Mouse (Mus musculus) liver, postnatal 0 days (tissue): Measurements from ENCODE around the gene Ptprr. TPM values are rescaled to one million over a fixed set of nuclear protein-coding genes. Genes with fewer than 3 reads are reported as not detected.

Source experiments
- ATAC-seq: fragments of 200-750 bp; cut with Nextera tagmentation; 2 replicates; pipeline ENCODE4 v1.8.0; 2017; ENCODE audit warnings: mild to moderate bottlenecking, moderate library complexity
- DNase-seq: peaks from one replicate; pipeline ENCODE4 v3.0.0-alpha.2; 2016
- H3K27ac ChIP-seq: fragments of 300-500 bp; sonication (generic); 2 replicates; pipeline ENCODE4 v1.5.1; 2014; ENCODE audit warnings: antibody characterized with exemption, moderate library complexity, mild to moderate bottlenecking, low read depth
- H3K27me3 ChIP-seq: fragments of 300-500 bp; sonication (generic); 2 replicates; pipeline ENCODE4 v1.6.1; 2014; ENCODE audit warnings: low read length, control low read depth, mixed read lengths; ENCODE audit not compliant: insufficient read depth
- H3K36me3 ChIP-seq: fragments of 300-500 bp; sonication (generic); replicated peaks from 2 replicates; pipeline ENCODE4 v1.6.1; 2014; ENCODE audit warnings: mild to moderate bottlenecking, control low read depth, low read length, moderate library complexity, mixed read lengths; ENCODE audit not compliant: insufficient read depth
- H3K4me1 ChIP-seq: fragments of 300-500 bp; sonication (generic); 2 replicates; pipeline ENCODE4 v1.6.1; 2014; ENCODE audit warnings: antibody characterized with exemption, mild to moderate bottlenecking, control low read depth; ENCODE audit not compliant: insufficient read depth
- H3K4me2 ChIP-seq: fragments of 300-500 bp; sonication (generic); 2 replicates; pipeline ENCODE4 v1.6.1; 2014; ENCODE audit warnings: low read depth, mild to moderate bottlenecking, low read length, moderate library complexity, mixed read lengths
- H3K4me3 ChIP-seq: fragments of 300-500 bp; sonication (generic); 2 replicates; pipeline ENCODE4 v1.5.1; 2014; ENCODE audit warnings: low read depth, low read length
- H3K9ac ChIP-seq: fragments of 300-500 bp; sonication (generic); replicated peaks from 2 replicates; pipeline ENCODE4 v1.6.1; 2014; ENCODE audit warnings: mild to moderate bottlenecking, moderate library complexity
- H3K9me3 ChIP-seq: fragments of 300-500 bp; sonication (generic); 2 replicates; pipeline ENCODE4 v1.6.1; 2016; ENCODE audit warnings: mild to moderate bottlenecking, control low read depth, low read length, mixed read lengths
- CTCF ChIP-seq: sonication (generic); IDR thresholded peaks from 2 replicates; pipeline ENCODE4 v1.5.1; 2016; ENCODE audit warnings: antibody characterized with exemption, low read depth
- EP300 ChIP-seq: IDR thresholded peaks from 2 replicates; pipeline ENCODE4 v1.6.1; 2016; ENCODE audit warnings: antibody characterized with exemption, low read depth, mild to moderate bottlenecking
- WGBS: fragments of 180-500 bp; shearing (Covaris S2); extraction: QIAGEN DNeasy Blood & Tissue Kit; methylation state at CpG from one replicate; pipeline ENCODE4 v1.1.7; 2014; ENCODE audit not compliant: insufficient replicate concordance; 5-methylcytosine and 5-hydroxymethylcytosine counted together
- polyA plus RNA-seq: library from polyadenylated mRNA; unstranded; fragments of >200 nt; fragmentation: Nextera tagmentation; extraction: Ambion mirVana; gene quantifications from 2 replicates; pipeline ENCODE4 v1.2.1, GENCODE M21; 2015

Gene Ptprr
- 0.15 and 0.35 TPM in 2 replicates for polyA plus RNA-seq

DNA sequence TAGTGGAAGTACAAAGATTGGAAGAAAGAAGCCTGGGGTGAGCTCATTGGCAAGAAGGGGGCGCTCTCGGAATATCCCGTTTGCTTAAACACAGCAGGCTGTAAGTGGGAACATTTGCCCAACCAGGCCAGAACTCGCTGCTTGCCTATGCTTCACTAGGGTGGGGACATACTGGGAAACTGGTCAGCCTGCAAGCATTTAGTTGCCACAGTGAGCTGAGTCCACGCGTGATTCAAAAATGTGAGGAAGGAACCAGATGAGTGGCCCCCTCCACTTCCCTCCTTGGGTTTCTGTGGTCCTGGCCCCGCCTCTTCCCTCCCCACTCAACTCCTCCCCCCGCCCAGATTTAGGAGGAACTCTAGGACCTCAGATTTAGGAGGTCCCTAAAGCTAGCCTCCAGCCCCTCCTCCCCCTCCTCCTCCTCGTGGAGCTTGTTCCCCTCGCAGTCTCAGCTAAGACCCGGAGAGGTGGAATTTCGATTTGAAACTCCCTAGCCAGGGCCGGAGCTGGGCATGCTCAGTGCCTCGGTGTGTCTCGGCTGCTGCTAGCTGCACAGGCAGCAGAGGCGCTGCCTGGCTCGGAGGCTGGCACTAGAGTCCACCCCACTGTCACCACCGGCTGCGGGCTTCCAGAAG, at the start of gene Ptprr:
Gene Ptprr, plus strand, starts transcription at position 369 of the 635 bp plus-strand sequence.
- Histone ChIP-seq H3K4me1 (peaks cover 4% of the 10 kb centered on the region; the same call in 1 of the 2 replicates), H3K27ac (no peak within 1 kb of the TSS), H3K4me3 (peak within 1 kb of the TSS; percentile 19), H3K4me2 (peak within 1 kb of the TSS; percentile 61), H3K9me3 (no peaks in the 10 kb centered on the region), H3K9ac (no peak within 1 kb of the TSS), H3K27me3 (peaks cover 12% of the 10 kb centered on the region; the same call in 1 of the 2 replicates), H3K36me3 (no peaks in the 10 kb centered on the region)
- 2% methylated on average over 19 of the region's 19 CpGs for WGBS
- DNase-seq (peak; percentile 24), ATAC-seq (peak; percentile 29)
- TF ChIP-seq EP300 (no peak), CTCF (0 out of 2 replicates have a peak, but pooled peaks have one; percentile 14)

GRCm38 (mm10) chr10:115976345-115976744, 41.7 kb upstream of the Ptprr start:
- no peaks in the 10 kb centered on the region for H3K9me3 ChIP-seq
- WGBS, result 63% methylated on average over 7 of the region's 7 CpGs
- no peak for TF ChIP-seq CTCF
- H3K27ac ChIP-seq, result no peak overlapping the region
- no peaks in the 10 kb centered on the region for H3K4me1 ChIP-seq
- ATAC-seq (no peak), DNase-seq (no peak)
- no peak overlapping the region for H3K9ac ChIP-seq
- H3K4me3 ChIP-seq, result no peak overlapping the region
- no peaks in the 10 kb centered on the region for H3K36me3 ChIP-seq
- H3K4me2 ChIP-seq, result no peak overlapping the region
- H3K27me3 ChIP-seq, result no peaks in the 10 kb centered on the region

GRCm38 (mm10) chr10:115978992-115979391, 39.0 kb upstream of the Ptprr start:
- DNase-seq, result no peak
- no peaks in the 10 kb centered on the region for H3K36me3 ChIP-seq
- no peaks in the 10 kb centered on the region for H3K9me3 ChIP-seq
- no peak overlapping the region for H3K4me3 ChIP-seq
- no peak overlapping the region for H3K27ac ChIP-seq
- H3K9ac ChIP-seq, result no peak overlapping the region
- 53% methylated on average over 7 of the region's 7 CpGs for WGBS
- H3K4me2 ChIP-seq, result no peak overlapping the region
- H3K27me3 ChIP-seq, result no peaks in the 10 kb centered on the region
- no peak for TF ChIP-seq EP300
- no peak for TF ChIP-seq CTCF
- ATAC-seq, result no peak
- H3K4me1 ChIP-seq, result no peaks in the 10 kb centered on the region

DNA sequence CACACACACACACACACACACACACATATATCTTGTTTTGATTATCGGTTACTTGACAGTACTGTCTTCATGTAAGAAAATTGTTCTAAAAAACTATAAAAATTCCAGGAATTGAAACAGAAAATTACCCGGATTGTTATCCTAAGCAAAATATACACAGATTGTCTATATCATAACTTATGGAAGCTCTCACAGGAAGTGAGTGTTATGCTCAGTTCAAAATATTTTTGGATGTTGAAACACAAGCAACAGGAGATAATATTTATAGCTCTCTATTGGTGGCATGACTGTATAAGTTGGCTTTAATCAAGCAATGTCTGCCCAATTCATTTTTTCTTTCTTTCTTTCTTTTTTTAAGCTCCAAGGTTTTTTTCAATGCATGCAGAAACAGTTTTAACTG, 38.0 kb upstream of the Ptprr start:
- no peak for ATAC-seq
- H3K9me3 ChIP-seq, result no peaks in the 10 kb centered on the region
- no peak overlapping the region for H3K27ac ChIP-seq
- H3K4me3 ChIP-seq, result no peak overlapping the region
- no peak for DNase-seq
- no peaks in the 10 kb centered on the region for H3K4me1 ChIP-seq
- no peaks in the 10 kb centered on the region for H3K36me3 ChIP-seq
- TF ChIP-seq CTCF (no peak), EP300 (no peak)
- WGBS, result 68% methylated on average over 2 of the region's 2 CpGs
- H3K27me3 ChIP-seq, result no peaks in the 10 kb centered on the region
- no peak overlapping the region for H3K9ac ChIP-seq
- no peak overlapping the region for H3K4me2 ChIP-seq

GRCm38 (mm10) chr10:115984308-115984707, 33.7 kb upstream of the Ptprr start:
- Histone ChIP-seq H3K4me1 (no peaks in the 10 kb centered on the region), H3K27ac (no peak overlapping the region), H3K9ac (no peak overlapping the region), H3K27me3 (no peaks in the 10 kb centered on the region), H3K9me3 (no peaks in the 10 kb centered on the region), H3K4me2 (no peak overlapping the region), H3K4me3 (no peak overlapping the region), H3K36me3 (no peaks in the 10 kb centered on the region)
- WGBS, result 63% methylated on average over 6 of the region's 6 CpGs
- ATAC-seq (no peak), DNase-seq (no peak)
- TF ChIP-seq CTCF, result no peak

- no peak overlapping the region for H3K27ac ChIP-seq
- 73% methylated on average over 8 of the region's 8 CpGs for WGBS
- no peak overlapping the region for H3K9ac ChIP-seq
- ATAC-seq, result no peak
- no peak for DNase-seq
- no peaks in the 10 kb centered on the region for H3K9me3 ChIP-seq
- TF ChIP-seq CTCF, result no peak
- TF ChIP-seq EP300, result no peak
- no peak overlapping the region for H3K4me2 ChIP-seq
- H3K4me1 ChIP-seq, result no peaks in the 10 kb centered on the region
- H3K4me3 ChIP-seq, result no peak overlapping the region
- no peaks in the 10 kb centered on the region for H3K36me3 ChIP-seq
- H3K27me3 ChIP-seq, result no peaks in the 10 kb centered on the region
These were observed 16.2 kb upstream of the Ptprr start for GRCm38 (mm10) chr10:116001838-116002237.

DNA sequence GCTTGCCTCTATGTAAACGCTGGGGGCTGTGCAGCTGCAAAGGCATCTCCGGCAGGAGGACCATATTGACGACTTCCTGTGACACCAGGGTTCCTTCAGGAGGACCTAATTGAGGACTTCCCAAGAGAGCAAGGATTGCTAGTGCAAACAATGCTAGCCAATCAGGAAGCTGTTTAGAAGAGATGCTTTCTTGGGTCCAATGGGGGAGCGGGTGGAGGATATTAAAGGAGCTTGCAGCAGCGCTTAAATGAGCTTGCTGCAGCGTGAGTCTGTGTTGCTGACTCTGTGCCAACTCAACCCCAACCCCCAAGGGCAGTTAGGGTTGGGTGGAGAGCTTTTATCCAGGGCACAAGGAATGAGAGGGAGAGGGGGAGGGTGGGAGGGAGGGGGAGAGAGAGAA, 11.3 kb upstream of the Ptprr start:
- no peak overlapping the region for H3K4me3 ChIP-seq
- H3K4me2 ChIP-seq, result no peak overlapping the region
- ATAC-seq, result no peak
- H3K27me3 ChIP-seq, result no peaks in the 10 kb centered on the region
- no peak overlapping the region for H3K9ac ChIP-seq
- no peaks in the 10 kb centered on the region for H3K36me3 ChIP-seq
- no peaks in the 10 kb centered on the region for H3K4me1 ChIP-seq
- WGBS, result 56% methylated on average over 6 of the region's 6 CpGs
- no peaks in the 10 kb centered on the region for H3K9me3 ChIP-seq
- no peak for TF ChIP-seq EP300
- TF ChIP-seq CTCF, result no peak
- no peak for DNase-seq
- H3K27ac ChIP-seq, result no peak overlapping the region
